Mouse (Mus musculus): ENCODE data around the gene Gm3285. TPM values are rescaled to one million over a fixed set of nuclear protein-coding genes. Genes with fewer than 3 reads are reported as not detected.

The Gm3285 gene
- total and polyA plus RNA-seq, 3 experiments, result not detected

DNA sequence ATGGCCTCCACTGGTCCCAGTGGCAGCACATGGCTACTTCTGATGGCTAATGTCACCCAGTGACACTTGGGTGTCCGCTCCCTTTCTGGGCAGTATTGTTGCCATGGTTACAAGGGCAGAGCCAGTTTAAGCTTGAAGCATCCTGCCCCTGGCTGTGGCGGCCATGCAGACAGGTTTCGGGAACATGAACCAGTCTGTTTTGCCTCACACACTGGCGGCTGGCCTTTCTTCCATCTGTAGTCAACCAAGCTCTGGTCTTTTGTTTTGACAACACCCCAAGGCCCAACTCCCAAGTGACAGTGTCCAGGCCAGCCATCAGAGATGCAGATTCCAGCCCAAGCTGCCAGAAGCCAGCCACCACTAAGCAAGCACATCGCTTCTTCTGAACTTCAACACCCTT lies 33.8 kb downstream of the Gm3285 start:
- DNase-seq (ENCODE audit: extremely low read depth), result no peak
- Histone ChIP-seq H3K4me3 (replicated peaks in 1 of 3; ENCODE audit: low read depth in 2 of 3, low read length in 2 of 3, poor library complexity in 1 of 3) (no peak overlapping the region), H3K27me3 (replicated peaks) (peaks cover 89% of the 10 kb centered on the region), H3K9me3 (replicated peaks; ENCODE audit: low read length) (no peaks in the 10 kb centered on the region), H3K4me1 (ENCODE audit: control insufficient read depth in 1 of 2, insufficient read depth in 2 of 2) (peaks cover 11 to 13% of the 10 kb centered on the region in 2 experiments), H3K9ac (ENCODE audit: insufficient read depth, low read depth) (no peak overlapping the region), H3K4me2 (ENCODE audit: insufficient read depth, low read depth, poor library complexity, severe bottlenecking) (no peak overlapping the region), H3K36me3 (replicated peaks in 1 of 2; ENCODE audit: control insufficient read depth in 1 of 2, insufficient read depth in 1 of 2, low read length in 1 of 2) (no peaks in the 10 kb centered on the region), H3K79me2 (replicated peaks; ENCODE audit: control insufficient read depth, extremely low read depth, insufficient read depth, poor library complexity, severe bottlenecking) (no peaks in the 10 kb centered on the region), H3K27ac (ENCODE audit: insufficient read depth, low read depth) (no peak overlapping the region)
- in situ Hi-C loops (cut with MboI; ENCODE audit: low pct_ligation_motif_present, low pct_unique_long_range_greater_than_20kb, low sequenced_read_pairs) (loop anchor here (25.0 kb wide), 1 partner anchor 258 kb away; no protein-coding TSS in a partner anchor), dilution Hi-C loops (cut with MboI; ENCODE audit: extremely low pct_ligation_motif_present, extremely low pct_unique_long_range_greater_than_20kb, low sequenced_read_pairs) (no loop called here)
- TF ChIP-seq IRF4 (IDR thresholded peaks at IDR 0.05; ENCODE audit: low read depth, low read length), result no peak
- no peak for TF ChIP-seq ETS1 (conservative IDR thresholded peaks at IDR 0.05; ENCODE audit: low read depth, low read length)
- no peak for TF ChIP-seq CHD1 (IDR thresholded peaks at IDR 0.05; ENCODE audit: low read depth, low read length)
- no peak for TF ChIP-seq ZNF384 (IDR thresholded peaks at IDR 0.05; ENCODE audit: low read depth, low read length)
- no peak for TF ChIP-seq KAT2A (IDR thresholded peaks at IDR 0.05; ENCODE audit: insufficient replicate concordance, low read length)
- TF ChIP-seq SIN3A (IDR thresholded peaks at IDR 0.05; ENCODE audit: low read length), result no peak
- TF ChIP-seq MEF2A (IDR thresholded peaks at IDR 0.05; ENCODE audit: borderline replicate concordance, low read depth, low read length), result no peak
- TF ChIP-seq ZMIZ1 (IDR thresholded peaks at IDR 0.05; ENCODE audit: low read depth, low read length), result no peak
- no peak for TF ChIP-seq MAZ (IDR thresholded peaks at IDR 0.05; ENCODE audit: low read depth, low read length)
- TF ChIP-seq USF2 (conservative IDR thresholded peaks at IDR 0.05; ENCODE audit: low read depth, low read length), result no peak
- no peak for TF ChIP-seq CTCF (conservative IDR thresholded peaks at IDR 0.05 in 1 of 2, IDR thresholded peaks at IDR 0.05 in 1 of 2; ENCODE audit: low read depth in 2 of 2, low read length in 2 of 2)
- no peak for TF ChIP-seq JUND (conservative IDR thresholded peaks at IDR 0.05; ENCODE audit: low read depth, low read length)
- no peak for TF ChIP-seq E2F4 (IDR thresholded peaks at IDR 0.05; ENCODE audit: insufficient replicate concordance, low read depth, low read length)

- no peak overlapping the region for H3K4me2 ChIP-seq (ENCODE audit: insufficient read depth, low read depth, poor library complexity, severe bottlenecking)
- peaks cover 77% of the 10 kb centered on the region for H3K27me3 ChIP-seq (replicated peaks)
- no peak for DNase-seq (ENCODE audit: extremely low read depth)
- H3K4me1 ChIP-seq (ENCODE audit: control insufficient read depth in 1 of 2, insufficient read depth in 2 of 2), result no peaks in the 10 kb centered on the region
- H3K36me3 ChIP-seq (replicated peaks in 1 of 2; ENCODE audit: control insufficient read depth in 1 of 2, insufficient read depth in 1 of 2, low read length in 1 of 2), result no peaks in the 10 kb centered on the region
- H3K9ac ChIP-seq (ENCODE audit: insufficient read depth, low read depth), result no peak overlapping the region
- dilution Hi-C loops (cut with MboI; ENCODE audit: extremely low pct_ligation_motif_present, extremely low pct_unique_long_range_greater_than_20kb, low sequenced_read_pairs) (no loop called here), in situ Hi-C loops (cut with MboI; ENCODE audit: low pct_ligation_motif_present, low pct_unique_long_range_greater_than_20kb, low sequenced_read_pairs) (no loop called here)
- no peak for TF ChIP-seq JUN (IDR thresholded peaks at IDR 0.05; ENCODE audit: insufficient read depth, low read depth, low read length)
- no peak for TF ChIP-seq RAD21 (IDR thresholded peaks at IDR 0.05; ENCODE audit: low read depth, low read length)
- no peak for TF ChIP-seq RCOR1 (conservative IDR thresholded peaks at IDR 0.05; ENCODE audit: low read depth, low read length)
- no peak for TF ChIP-seq PAX5 (IDR thresholded peaks at IDR 0.05; ENCODE audit: low read length)
- no peak for TF ChIP-seq MAX (IDR thresholded peaks at IDR 0.05; ENCODE audit: low read length)
- TF ChIP-seq CHD2 (IDR thresholded peaks at IDR 0.05; ENCODE audit: low read length), result no peak
- TF ChIP-seq CHD1 (IDR thresholded peaks at IDR 0.05; ENCODE audit: low read depth, low read length), result no peak
- no peak for TF ChIP-seq CTCF (conservative IDR thresholded peaks at IDR 0.05 in 1 of 2, IDR thresholded peaks at IDR 0.05 in 1 of 2; ENCODE audit: low read depth in 2 of 2, low read length in 2 of 2)
- H3K79me2 ChIP-seq (replicated peaks; ENCODE audit: control insufficient read depth, extremely low read depth, insufficient read depth, poor library complexity, severe bottlenecking), result no peaks in the 10 kb centered on the region
- no peaks in the 10 kb centered on the region for H3K9me3 ChIP-seq (replicated peaks; ENCODE audit: low read length)
- H3K4me3 ChIP-seq (replicated peaks in 1 of 3; ENCODE audit: low read depth in 2 of 3, low read length in 2 of 3, poor library complexity in 1 of 3), result no peak overlapping the region
- no peak overlapping the region for H3K27ac ChIP-seq (ENCODE audit: insufficient read depth, low read depth)
Observed at GRCm38 (mm10) chr10:77900126-77900525, 38.4 kb downstream of the Gm3285 start.
